Mouse (Mus musculus) cerebellum, adult 2 months (tissue): Measurements from ENCODE around the gene Gm13199. TPM values are rescaled to one million over a fixed set of nuclear protein-coding genes. Genes with fewer than 3 reads are reported as not detected.

Source experiments
- DNase-seq, 2 experiments: peaks; one replicate each; pipeline ENCODE4 v3.0.0; 2021
- H3K27ac ChIP-seq: fragments of 200-500 bp; 2 replicates; pipeline ENCODE4 v1.5.1; 2012; ENCODE audit warnings: low read length, control low read depth, inconsistent platforms; ENCODE audit not compliant: insufficient read depth
- H3K27me3 ChIP-seq: fragments of 200-500 bp; 2 replicates; pipeline ENCODE4 v1.6.1; 2012; ENCODE audit warnings: inconsistent platforms, mild to moderate bottlenecking, low read length, moderate library complexity; ENCODE audit not compliant: control insufficient read depth, insufficient read depth
- H3K4me1 ChIP-seq: fragments of 200-500 bp; 2 replicates; pipeline ENCODE4 v1.6.1; 2011; ENCODE audit warnings: low read length; ENCODE audit not compliant: control insufficient read depth, insufficient read depth
- H3K4me3 ChIP-seq: fragments of 200-500 bp; replicated peaks from 2 replicates; pipeline ENCODE3; 2011; ENCODE audit warnings: mild to moderate bottlenecking, low read depth, low read length, control low read depth; ENCODE audit not compliant: insufficient read depth
- CTCF ChIP-seq: fragments of 200-500 bp; IDR thresholded peaks from 2 replicates; pipeline ENCODE4 v1.5.1; 2011; ENCODE audit warnings: low read depth, mild to moderate bottlenecking, control low read depth, low read length, moderate library complexity, borderline replicate concordance; ENCODE audit not compliant: insufficient read depth
- POLR2A ChIP-seq: fragments of 200-500 bp; IDR thresholded peaks from 2 replicates; pipeline ENCODE4 v1.6.1; 2011; ENCODE audit warnings: low read length, control low read depth, borderline replicate concordance; ENCODE audit not compliant: insufficient read depth
- WGBS: fragments of 180-500 bp; shearing (Covaris S2); methylation state at CpG from one replicate; pipeline ENCODE4 v1.1.7; 2018; 5-methylcytosine and 5-hydroxymethylcytosine counted together
- polyA plus RNA-seq: library from polyadenylated mRNA; depleted of rRNA; stranded (reverse); fragments of >200 nt; gene quantifications from 2 replicates; pipeline ENCODE4 v1.2.3, GENCODE M21; 2012

Gene Gm13199
- polyA plus RNA-seq, 1 experiment = 9.5 TPM

DNA sequence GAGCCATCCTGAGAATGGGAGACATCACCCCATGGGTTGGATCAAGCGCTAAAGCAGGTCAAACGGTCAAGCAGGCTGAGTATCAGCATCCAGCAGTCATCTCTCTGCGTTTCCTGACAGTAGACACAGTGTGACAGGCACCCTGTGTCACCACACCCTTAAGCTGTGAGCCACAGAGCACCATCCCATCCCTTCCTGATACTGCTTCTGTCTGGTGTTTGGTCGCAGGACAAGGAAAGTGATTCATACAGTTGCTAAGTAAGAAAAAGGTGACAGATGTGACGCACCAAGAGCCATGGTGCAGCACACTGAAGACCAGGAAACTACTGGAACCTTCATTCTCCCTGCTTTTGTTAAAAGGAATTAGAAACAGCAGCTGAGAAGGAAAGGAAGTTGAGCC lies 26.1 kb upstream of the Gm13199 start:
- H3K4me1 ChIP-seq = peaks cover 8% of the 10 kb centered on the region; the same call in 1 of the 2 replicates
- TF ChIP-seq CTCF (no peak), POLR2A (no peak)
- no peaks in the 10 kb centered on the region for H3K27me3 ChIP-seq
- no peak for DNase-seq
- no peak overlapping the region for H3K27ac ChIP-seq
- 85% methylated on average over 5 of the region's 5 CpGs for WGBS
- H3K4me3 ChIP-seq = no peak overlapping the region

DNA sequence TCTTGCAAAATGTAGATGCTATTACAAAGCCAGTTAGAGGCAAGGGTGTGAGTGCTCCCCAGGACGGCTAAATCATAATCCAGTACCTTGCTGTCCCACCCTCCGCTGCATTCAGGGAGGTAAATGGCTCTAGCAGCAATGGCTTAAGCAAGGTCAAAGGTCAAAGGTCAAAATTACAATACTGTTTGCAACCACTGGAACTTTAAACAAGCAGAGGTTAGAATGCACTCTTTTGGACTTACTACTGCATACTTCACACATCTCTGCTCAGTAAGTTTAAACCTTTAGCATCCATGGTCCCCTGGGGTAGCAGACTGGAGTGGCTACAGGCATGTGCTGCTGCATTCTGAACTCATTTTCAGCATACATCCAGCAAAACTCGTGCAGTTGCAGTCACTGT lies 14.7 kb upstream of the Gm13199 start:
- DNase-seq = no peak
- WGBS = 73% methylated on average over 3 of the region's 3 CpGs
- Histone ChIP-seq H3K4me3 (no peak overlapping the region), H3K4me1 (no peaks in the 10 kb centered on the region), H3K27me3 (no peaks in the 10 kb centered on the region), H3K27ac (no peak overlapping the region)
- no peak for TF ChIP-seq CTCF
- TF ChIP-seq POLR2A = no peak

DNA sequence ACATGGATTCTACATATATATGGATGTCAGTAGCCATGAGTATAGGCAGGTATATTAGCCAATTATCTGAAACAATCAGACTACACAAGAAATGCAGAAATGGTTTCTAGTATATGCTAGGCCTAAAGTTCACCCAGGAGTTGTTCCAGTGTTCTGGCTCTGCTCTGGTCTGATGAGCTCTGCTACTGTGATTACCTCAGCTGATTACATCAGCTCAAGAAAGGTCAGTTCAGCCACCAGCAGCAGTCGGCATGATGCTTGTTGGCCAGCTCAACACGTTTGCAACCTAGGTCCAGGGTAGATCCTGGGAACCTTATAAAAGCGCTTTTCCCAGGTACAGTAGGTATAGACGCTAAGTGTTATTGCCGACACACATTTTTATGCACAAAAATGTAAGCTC lies 7.0 kb upstream of the Gm13199 start:
- Histone ChIP-seq H3K27me3 (no peaks in the 10 kb centered on the region), H3K4me1 (no peaks in the 10 kb centered on the region), H3K27ac (no peak overlapping the region), H3K4me3 (no peak overlapping the region)
- WGBS = 88% methylated on average over 5 of the region's 5 CpGs
- TF ChIP-seq CTCF = no peak
- no peak for TF ChIP-seq POLR2A
- DNase-seq = no peak

DNA sequence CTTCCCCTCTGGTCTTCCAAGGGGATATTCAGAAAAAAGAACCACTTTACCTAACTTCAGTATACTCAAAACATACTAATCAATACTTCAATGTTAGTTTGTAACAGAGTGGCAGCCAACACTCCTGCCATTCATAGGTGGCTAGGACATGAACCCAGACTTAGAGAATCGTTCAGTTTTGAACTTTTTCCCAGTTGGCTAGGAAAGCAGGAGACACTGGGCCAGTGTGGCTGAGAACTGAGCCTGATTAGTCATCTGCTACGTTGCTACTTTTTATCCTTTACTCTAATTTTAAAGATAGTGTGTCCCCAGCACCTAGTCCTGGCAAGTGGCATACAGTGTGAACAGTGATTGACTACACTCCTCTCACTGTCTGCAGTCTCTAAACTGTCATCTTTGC lies 4.9 kb upstream of the Gm13199 start:
- Histone ChIP-seq H3K4me1 (no peaks in the 10 kb centered on the region), H3K27me3 (no peaks in the 10 kb centered on the region), H3K27ac (no peak overlapping the region), H3K4me3 (no peak overlapping the region)
- 37% methylated on average over 2 of the region's 2 CpGs for whole genome bisulfite sequencing
- DNase-seq = no peak
- no peak for TF ChIP-seq CTCF
- no peak for TF ChIP-seq POLR2A

DNA sequence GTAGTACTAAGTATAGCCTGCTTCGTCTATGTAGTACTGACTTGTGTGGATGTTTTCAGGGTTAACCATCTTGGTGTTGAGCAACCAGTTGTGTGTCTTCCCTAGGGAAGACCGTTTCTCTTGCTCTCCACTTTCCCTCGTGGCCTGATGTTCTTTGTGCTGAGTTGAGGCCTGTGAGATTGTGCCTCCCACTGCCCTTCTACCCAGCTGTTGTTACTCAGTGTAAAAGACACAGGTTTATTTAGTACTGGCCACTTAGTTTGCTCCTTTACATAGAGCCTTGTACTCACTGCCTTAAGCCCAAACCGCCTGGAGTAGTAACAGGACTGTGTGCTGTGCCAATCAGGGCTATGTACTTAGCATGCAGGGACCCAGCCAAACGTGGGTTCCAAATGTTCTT lies 10.9 kb downstream of the Gm13199 start:
- H3K4me3 ChIP-seq = no peak overlapping the region
- 76% methylated on average over 5 of the region's 5 CpGs for WGBS
- no peaks in the 10 kb centered on the region for H3K27me3 ChIP-seq
- H3K4me1 ChIP-seq = no peaks in the 10 kb centered on the region
- TF ChIP-seq CTCF = no peak
- no peak for TF ChIP-seq POLR2A
- no peak for DNase-seq
- no peak overlapping the region for H3K27ac ChIP-seq

DNA sequence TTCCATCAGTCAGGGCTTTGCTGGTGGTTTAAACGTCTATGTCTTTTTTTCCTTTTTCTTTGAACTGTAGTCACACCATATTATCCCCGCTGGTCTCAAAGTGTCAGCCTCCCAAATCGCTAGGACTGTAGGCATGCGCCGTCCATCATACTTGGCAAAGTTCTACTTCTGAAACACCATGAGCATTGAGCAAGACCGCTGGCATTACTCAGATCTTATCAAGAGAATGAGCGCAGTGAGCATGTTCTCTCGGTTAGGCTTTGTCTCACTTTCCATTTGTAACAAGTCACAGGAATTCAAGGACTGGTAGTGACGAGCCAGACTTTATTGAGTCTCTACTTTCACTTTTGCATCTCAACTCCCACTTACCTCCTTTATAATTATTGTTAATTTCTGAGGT lies 11.6 kb downstream of the Gm13199 start:
- H3K27ac ChIP-seq = no peak overlapping the region
- no peaks in the 10 kb centered on the region for H3K27me3 ChIP-seq
- DNase-seq = no peak
- WGBS = 89% methylated on average over 9 of the region's 9 CpGs
- H3K4me3 ChIP-seq = no peak overlapping the region
- no peak for TF ChIP-seq CTCF
- TF ChIP-seq POLR2A = no peak
- no peaks in the 10 kb centered on the region for H3K4me1 ChIP-seq

DNA sequence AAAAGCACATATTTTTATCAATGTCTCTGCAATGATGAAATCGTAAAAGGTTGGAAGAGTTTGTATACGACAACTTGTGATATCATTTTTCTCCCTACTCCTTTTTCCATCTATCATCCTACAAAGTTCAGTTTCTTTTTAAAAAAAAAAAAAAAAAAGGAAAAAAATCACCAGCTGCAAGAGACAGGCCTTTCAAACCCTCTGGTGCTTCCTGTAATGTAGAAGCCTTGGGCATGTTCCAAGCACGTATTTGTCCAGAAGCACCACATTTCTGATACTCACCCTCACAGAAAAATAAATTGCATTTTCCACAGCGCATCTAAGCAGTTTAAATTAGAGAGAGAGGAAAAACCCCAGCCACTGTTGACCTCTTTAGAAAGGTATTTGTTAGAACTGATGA lies 16.9 kb downstream of the Gm13199 start:
- DNase-seq = peak in 1 of 2 experiments; percentile 16
- peak overlapping the region; percentile 99 for H3K4me3 ChIP-seq
- no peak overlapping the region for H3K27ac ChIP-seq
- H3K4me1 ChIP-seq = no peaks in the 10 kb centered on the region
- TF ChIP-seq POLR2A (no peak), CTCF (no peak)
- WGBS = 19% methylated on average over 4 of the region's 4 CpGs
- H3K27me3 ChIP-seq = no peaks in the 10 kb centered on the region

DNA sequence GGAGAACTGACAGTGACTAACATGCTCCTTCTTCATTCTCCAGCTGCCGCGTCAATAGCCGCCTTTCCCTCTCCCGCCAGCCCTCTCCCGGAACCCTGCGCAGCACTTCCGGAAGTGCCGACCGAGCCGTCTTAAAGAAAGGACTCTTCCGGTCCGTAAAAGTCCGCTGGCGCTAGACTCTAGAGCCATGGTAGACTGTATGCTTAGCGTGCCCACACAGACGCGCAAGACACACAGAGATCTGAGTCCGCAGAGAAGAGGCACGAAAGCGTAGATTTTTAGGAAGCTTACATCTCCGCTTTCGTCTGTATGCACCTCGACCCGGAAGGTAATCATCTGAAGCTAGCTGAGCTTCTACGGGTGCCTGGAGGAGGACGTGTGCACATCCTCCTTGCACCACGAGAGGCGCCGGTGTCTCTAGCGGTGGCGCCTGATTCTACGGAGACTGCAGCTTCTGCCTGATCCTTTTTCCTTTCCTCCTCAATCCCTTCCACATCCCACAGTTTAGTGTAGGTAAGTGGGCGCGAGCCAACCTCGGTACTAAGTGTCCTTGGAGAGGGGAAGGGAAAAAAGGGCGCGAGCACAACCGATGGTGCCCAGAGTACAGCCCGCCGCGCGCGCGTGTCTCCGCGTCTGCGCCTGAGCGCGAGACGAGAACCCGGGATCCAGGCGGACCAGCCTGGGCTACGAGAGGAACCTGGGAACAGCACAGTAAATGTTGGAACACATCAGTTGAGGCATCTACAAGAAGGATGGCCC lies 17.7 kb downstream of the Gm13199 start, which contains the start of the genes Nudt5 and Cdc123:
TSS of gene Nudt5 (plus strand) at position 147 of the 759 bp plus-strand sequence.
TSS of gene Cdc123 (minus strand) at position 292 of the 759 bp plus-strand sequence.
- no peaks in the 10 kb centered on the region for H3K27me3 ChIP-seq
- H3K4me1 ChIP-seq = no peaks in the 10 kb centered on the region
- peak; percentile 93 to 94 for DNase-seq
- peak; percentile 77 for TF ChIP-seq CTCF
- TF ChIP-seq POLR2A = peak; percentile 78; the same call in 1 of the 2 replicates
- under 1% methylated on average over 53 of the region's 53 CpGs for WGBS
- H3K4me3 ChIP-seq = peak within 1 kb of the TSS; percentile 99
- peak within 1 kb of the TSS; percentile 91 for H3K27ac ChIP-seq
